Mouse (Mus musculus) CH12.LX (cell line): ENCODE measurements at regions not wholly inside any gene's neighbourhood (a gene's known extent, or its start where the extent isn't known, plus 50 kb on each side); places are given as distances from the start of the nearest gene placed in this dataset.

Experiments used
- CHD2 ChIP-seq: IDR thresholded peaks from 2 replicates; pipeline ENCODE4 v1.6.1; 2011; ENCODE audit warnings: low read length, improper control_type of control experiment
- CTCF ChIP-seq, 2 experiments: IDR thresholded peaks in 1 of 2; conservative IDR thresholded peaks in 1 of 2; 2 replicates each; pipeline ENCODE4 v1.5.1; 2011 to 2012; ENCODE audit warnings: low read depth in 2 of 2, low read length in 2 of 2, improper control_type of control experiment in 1 of 2, inconsistent platforms in 1 of 2, mild to moderate bottlenecking in 1 of 2, moderate library complexity in 1 of 2
- MAFK ChIP-seq: IDR thresholded peaks from 2 replicates; pipeline ENCODE4 v1.6.1; 2011; ENCODE audit warnings: low read length, improper control_type of control experiment; ENCODE audit not compliant: insufficient replicate concordance
- MAZ ChIP-seq: IDR thresholded peaks from 2 replicates; pipeline ENCODE4 v1.6.1; 2012; ENCODE audit warnings: low read depth, mild to moderate bottlenecking, inconsistent platforms, low read length, improper control_type of control experiment, moderate library complexity
- MYC ChIP-seq: IDR thresholded peaks from 2 replicates; pipeline ENCODE4 v1.6.1; 2011; ENCODE audit warnings: low read depth, mild to moderate bottlenecking, improper control_type of control experiment, low read length
- NRF1 ChIP-seq: IDR thresholded peaks from 2 replicates; pipeline ENCODE4 v1.6.1; 2014; ENCODE audit warnings: low read depth, mild to moderate bottlenecking, inconsistent platforms, low read length, improper control_type of control experiment, moderate library complexity

DNA sequence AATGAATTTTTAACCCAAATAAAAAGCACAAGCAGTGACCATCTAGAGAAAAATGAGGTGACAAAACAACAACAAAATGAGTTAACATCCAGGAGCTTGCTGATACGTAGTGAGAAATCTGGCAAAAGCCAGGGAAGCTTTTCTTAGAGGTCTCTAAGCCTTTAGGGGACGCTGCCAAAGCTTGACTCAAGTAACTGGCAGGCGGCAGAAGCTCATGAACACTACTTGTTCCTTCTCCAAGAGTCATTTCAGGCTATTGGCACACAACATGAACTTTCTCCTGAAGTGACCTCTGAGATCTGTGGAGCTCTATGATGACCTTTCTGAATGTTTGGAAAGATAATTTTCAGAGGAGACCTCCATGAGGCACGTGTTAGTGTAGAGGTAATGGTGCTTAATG, 98.6 kb upstream of the Nova1 start:
- TF ChIP-seq CTCF (conservative IDR thresholded peaks at IDR 0.05 in 1 of 2, IDR thresholded peaks at IDR 0.05 in 1 of 2; ENCODE audit: low read depth in 2 of 2, low read length in 2 of 2) (no peak), MYC (no peak), NRF1 (no peak), MAZ (no peak), CHD2 (no peak), MAFK (no peak)
